Mouse (Mus musculus) 3134 (cell line): ENCODE results near the gene Exoc6b.

Experiments used
- DNase-seq: peaks from one replicate; pipeline ENCODE4 v3.0.0-alpha.2; 2011; ENCODE audit warnings: low spot score; ENCODE audit not compliant: insufficient read length; ENCODE audit errors: extremely low read depth

The Exoc6b gene

GRCm38 (mm10) chr6:84568880-84569279 is 500.4 kb downstream of the Exoc6b start:
- DNase-seq = no peak
